16 mouse cellular contexts compared by ENCODE assay signal in genomic region chr10:90964511-90964910, GRCm38 (mm10).
DNase-seq lines count a peak whose midpoint lies in the region; ATAC-seq lines count a peak whose summit lies in the region.
"Had no signal": no experiment of that assay in that cellular context is flagged by ENCODE, and none has a peak within 500 bp of the region (broad histone marks: within the 10 kb centered on the region; RNA-seq: fewer than 3 reads in every experiment).

No protein-coding gene starts in this region.

- no peak overlapping the region for H3K9ac ChIP-seq in heart, embryonic 12.5 days
- no peak overlapping the region for H3K9ac ChIP-seq in liver, embryonic 11.5 days (ENCODE audit: low read depth, low read length)
- H3K9ac ChIP-seq: liver, embryonic 14.5 days had no signal

- no peak for ATAC-seq in heart, embryonic 12.5 days (ENCODE audit: insufficient number of reproducible peaks, low FRiP score)
- ATAC-seq in liver, embryonic 11.5 days (replicated peaks; ENCODE audit: low FRiP score) = peak; percentile 53
- ATAC-seq in monocyte, adult 5-6 weeks (replicated peaks; ENCODE audit: insufficient number of reproducible peaks, low FRiP score, low TSS enrichment, poor library complexity, severe bottlenecking) = no peak

- DNase-seq in heart, adult 18-20 months = no peak
- DNase-seq in liver, embryonic 11.5 days (ENCODE audit: low spot score) = no peak
- no peak for DNase-seq in liver
- peak; percentile 21 for DNase-seq in thymus, postnatal 4 days
- no peak for DNase-seq in thymus, postnatal 10 days (ENCODE audit: low spot score in 2 of 2)
- DNase-seq in yolk sac, embryonic 10.5 days (ENCODE audit: low spot score) = peak; percentile 33
- DNase-seq: B cell, adult 2 months; cerebellum, adult 11-12 months; embryo, embryonic 11 days; right cerebral cortex, postnatal 14 days had no signal

- no peak overlapping the region for H3K4me3 ChIP-seq in heart, embryonic 12.5 days
- H3K4me3 ChIP-seq in liver, embryonic 11.5 days (ENCODE audit: low read depth, low read length) = no peak overlapping the region
- H3K4me3 ChIP-seq: forebrain, embryonic 10.5 days had no signal

- no peaks in the 10 kb centered on the region for H3K9me3 ChIP-seq in heart, embryonic 12.5 days (replicated peaks)
- no peaks in the 10 kb centered on the region for H3K9me3 ChIP-seq in liver, embryonic 11.5 days (ENCODE audit: control insufficient read depth, low read length)
- H3K9me3 ChIP-seq: forebrain, embryonic 10.5 days; G1E had no signal

- H3K27ac ChIP-seq in heart, embryonic 12.5 days (ENCODE audit: poor library complexity, severe bottlenecking) = no peak overlapping the region
- no peak overlapping the region for H3K27ac ChIP-seq in liver, embryonic 11.5 days (ENCODE audit: low read depth, low read length)
- H3K27ac ChIP-seq: forebrain, embryonic 10.5 days; liver, embryonic 14.5 days; macrophage had no signal

- peaks cover 3% of the 10 kb centered on the region; the same call in 1 of the 2 replicates for H3K4me1 ChIP-seq in heart, embryonic 12.5 days (replicated peaks)
- no peaks in the 10 kb centered on the region for H3K4me1 ChIP-seq in liver, embryonic 11.5 days (replicated peaks; ENCODE audit: control insufficient read depth, insufficient read depth, low read length)

- WGBS in heart, embryonic 12.5 days = 20% methylated on average over 9 of the region's 9 CpGs
- WGBS in liver, embryonic 11.5 days = 29% methylated on average over 9 of the region's 9 CpGs

- peak overlapping the region; percentile 15; the same call in 1 of the 2 replicates for H3K4me2 ChIP-seq in heart, embryonic 12.5 days
- H3K4me2 ChIP-seq in liver, embryonic 11.5 days = no peak overlapping the region

- no peaks in the 10 kb centered on the region for H3K36me3 ChIP-seq in heart, embryonic 12.5 days
- H3K36me3 ChIP-seq in liver, embryonic 11.5 days (ENCODE audit: control insufficient read depth, insufficient read depth, low read length) = no peaks in the 10 kb centered on the region
- H3K36me3 ChIP-seq: forebrain, embryonic 10.5 days; G1E had no signal

- peaks cover 63% of the 10 kb centered on the region for H3K27me3 ChIP-seq in heart, embryonic 12.5 days (replicated peaks)
- peaks cover 33% of the 10 kb centered on the region for H3K27me3 ChIP-seq in liver, embryonic 11.5 days (replicated peaks; ENCODE audit: control insufficient read depth, insufficient read depth, low read length)

Comparison
In these comparisons a context has a peak if more than half of its experiments do, and no peak if none do; other contexts are left out.
1. DNase-seq: peak in thymus, postnatal 4 days (single experiment) and yolk sac, embryonic 10.5 days (single experiment); none in heart, adult 18-20 months (0 of 2), liver, embryonic 11.5 days (single experiment), liver (single experiment) and thymus, postnatal 10 days (0 of 2).